ENCODE assay signal across 23 mouse cellular contexts in genomic region chr2:118012211-118012610, GRCm38 (mm10).
DNase-seq lines count a peak whose midpoint lies in the region; ATAC-seq and TF ChIP-seq lines count a peak whose summit lies in the region.
"Had no signal": no experiment of that assay in that cellular context is flagged by ENCODE, and none has a peak within 500 bp of the region (broad histone marks: within the 10 kb centered on the region; RNA-seq: fewer than 3 reads in every experiment).

No protein-coding gene starts in this region.

- no peak for DNase-seq in liver, postnatal 0 days
- DNase-seq in liver, embryonic 11.5 days (ENCODE audit: low spot score), result no peak
- DNase-seq in Muller cell, postnatal 12 days (ENCODE audit: inconsistent ontology term), result peak; percentile 45
- DNase-seq in left cerebral cortex, adult 9 months (ENCODE audit: low spot score in 2 of 2), result no peak
- DNase-seq in T-cell, adult 2 months (ENCODE audit: low spot score), result no peak
- DNase-seq: adrenal gland, postnatal 36 days; cerebellum, adult 11-12 months; cerebellum, postnatal 14 days; gastrocnemius, adult 2 months; kidney, postnatal 25 days; layer of hippocampus, postnatal 36 days; thymus, adult 18-20 months had no signal

- peaks cover 4% of the 10 kb centered on the region for H3K4me1 ChIP-seq in liver, postnatal 0 days (ENCODE audit: insufficient read depth)
- H3K4me1 ChIP-seq in liver, embryonic 11.5 days (replicated peaks; ENCODE audit: control insufficient read depth, insufficient read depth, low read length), result no peaks in the 10 kb centered on the region
- H3K4me1 ChIP-seq in forebrain, embryonic 16.5 days (replicated peaks; ENCODE audit: control insufficient read depth, insufficient read depth, low read length), result no peaks in the 10 kb centered on the region
- H3K4me1 ChIP-seq: forebrain, embryonic 13.5 days; limb, embryonic 13.5 days; midbrain, embryonic 15.5 days had no signal

- peak overlapping the region; percentile 71 for H3K27ac ChIP-seq in liver, postnatal 0 days (ENCODE audit: low read depth)
- H3K27ac ChIP-seq in liver, embryonic 11.5 days (ENCODE audit: low read depth, low read length), result no peak overlapping the region
- H3K27ac ChIP-seq in forebrain, embryonic 16.5 days (ENCODE audit: low read length), result no peak overlapping the region
- H3K27ac ChIP-seq: embryonic facial prominence, embryonic 12.5 days; forebrain, embryonic 13.5 days; gastrocnemius, adult 2 months; limb, embryonic 13.5 days; liver, embryonic 14.5 days; midbrain, embryonic 15.5 days had no signal

- no peak overlapping the region for H3K4me2 ChIP-seq in liver, postnatal 0 days (ENCODE audit: low read depth, low read length)
- no peak overlapping the region for H3K4me2 ChIP-seq in liver, embryonic 11.5 days
- no peak overlapping the region for H3K4me2 ChIP-seq in forebrain, embryonic 16.5 days (ENCODE audit: low read length)
- H3K4me2 ChIP-seq: embryonic facial prominence, embryonic 12.5 days; forebrain, embryonic 13.5 days; heart, embryonic 11.5 days; limb, embryonic 13.5 days; midbrain, embryonic 15.5 days had no signal

- H3K27me3 ChIP-seq in liver, postnatal 0 days (ENCODE audit: insufficient read depth, low read length), result no peaks in the 10 kb centered on the region
- no peaks in the 10 kb centered on the region for H3K27me3 ChIP-seq in liver, embryonic 11.5 days (replicated peaks; ENCODE audit: control insufficient read depth, insufficient read depth, low read length)
- no peaks in the 10 kb centered on the region for H3K27me3 ChIP-seq in forebrain, embryonic 16.5 days (replicated peaks; ENCODE audit: control insufficient read depth, insufficient read depth, low read length)
- H3K27me3 ChIP-seq: embryonic facial prominence, embryonic 12.5 days; forebrain, embryonic 13.5 days; limb, embryonic 13.5 days; megakaryocyte, embryonic 14.5 days; midbrain, embryonic 15.5 days had no signal

- ATAC-seq in liver, postnatal 0 days, result peak; percentile 49; the same call in 1 of the 2 replicates
- no peak for ATAC-seq in liver, embryonic 11.5 days (replicated peaks; ENCODE audit: low FRiP score)
- peak; percentile 54 for ATAC-seq in granulocyte monocyte progenitor cell, adult 5-6 weeks (replicated peaks; ENCODE audit: poor library complexity, severe bottlenecking)
- no peak for ATAC-seq in forebrain, embryonic 16.5 days
- ATAC-seq: forebrain, embryonic 13.5 days; intestine, postnatal 0 days; midbrain, embryonic 15.5 days had no signal

- H3K36me3 ChIP-seq in liver, postnatal 0 days (replicated peaks; ENCODE audit: insufficient read depth, low read length), result no peaks in the 10 kb centered on the region
- H3K36me3 ChIP-seq in liver, embryonic 11.5 days (ENCODE audit: control insufficient read depth, insufficient read depth, low read length), result no peaks in the 10 kb centered on the region
- no peaks in the 10 kb centered on the region for H3K36me3 ChIP-seq in forebrain, embryonic 16.5 days (ENCODE audit: control insufficient read depth, insufficient read depth)
- H3K36me3 ChIP-seq: embryonic facial prominence, embryonic 12.5 days; limb, embryonic 13.5 days; midbrain, embryonic 15.5 days had no signal

- H3K9me3 ChIP-seq in liver, postnatal 0 days (ENCODE audit: low read length), result no peaks in the 10 kb centered on the region
- H3K9me3 ChIP-seq in liver, embryonic 11.5 days (ENCODE audit: control insufficient read depth, low read length), result no peaks in the 10 kb centered on the region
- no peaks in the 10 kb centered on the region for H3K9me3 ChIP-seq in forebrain, embryonic 16.5 days (ENCODE audit: control insufficient read depth, low read length)
- H3K9me3 ChIP-seq: embryonic facial prominence, embryonic 12.5 days; forebrain, embryonic 13.5 days; limb, embryonic 13.5 days; megakaryocyte, embryonic 14.5 days; midbrain, embryonic 15.5 days had no signal

- 47% methylated on average over 3 of the region's 3 CpGs for WGBS in liver, postnatal 0 days (ENCODE audit: insufficient replicate concordance)
- 56% methylated on average over 3 of the region's 3 CpGs for WGBS in liver, embryonic 11.5 days
- WGBS in forebrain, embryonic 16.5 days, result 90% methylated on average over 3 of the region's 3 CpGs

- no peak overlapping the region for H3K4me3 ChIP-seq in liver, postnatal 0 days (ENCODE audit: low read depth, low read length)
- no peak overlapping the region for H3K4me3 ChIP-seq in liver, embryonic 11.5 days (ENCODE audit: low read depth, low read length)
- H3K4me3 ChIP-seq in forebrain, embryonic 16.5 days (replicated peaks; ENCODE audit: low read length), result no peak overlapping the region
- H3K4me3 ChIP-seq: embryonic facial prominence, embryonic 12.5 days; erythroblast, embryonic 14.5 days; forebrain, embryonic 13.5 days; gastrocnemius, adult 2 months; limb, embryonic 13.5 days; midbrain, embryonic 15.5 days had no signal

- no peak overlapping the region for H3K9ac ChIP-seq in liver, postnatal 0 days (replicated peaks)
- no peak overlapping the region for H3K9ac ChIP-seq in liver, embryonic 11.5 days (ENCODE audit: low read depth, low read length)
- no peak overlapping the region for H3K9ac ChIP-seq in forebrain, embryonic 16.5 days (replicated peaks; ENCODE audit: low read depth, low read length)
- H3K9ac ChIP-seq: embryonic facial prominence, embryonic 12.5 days; forebrain, embryonic 13.5 days; limb, embryonic 13.5 days; liver, embryonic 14.5 days; midbrain, embryonic 15.5 days had no signal

- TF ChIP-seq EP300 in liver, postnatal 0 days (IDR thresholded peaks at IDR 0.05; ENCODE audit: low read depth), result no peak

- TF ChIP-seq CTCF in liver, postnatal 0 days (IDR thresholded peaks at IDR 0.05; ENCODE audit: low read depth), result no peak

Comparison
In these comparisons a context has a peak if more than half of its experiments do, and no peak if none do; other contexts are left out.
1. ATAC-seq: peak in liver, postnatal 0 days (single experiment) and granulocyte monocyte progenitor cell, adult 5-6 weeks (single experiment); none in liver, embryonic 11.5 days (single experiment) and forebrain, embryonic 16.5 days (single experiment).